Mouse (Mus musculus): ENCODE data around the gene Fbn1. TPM values are rescaled to one million over a fixed set of nuclear protein-coding genes. Genes with fewer than 3 reads are reported as not detected.

Gene Fbn1
- polyA plus RNA-seq, 1 experiment = 0.99 TPM

DNA sequence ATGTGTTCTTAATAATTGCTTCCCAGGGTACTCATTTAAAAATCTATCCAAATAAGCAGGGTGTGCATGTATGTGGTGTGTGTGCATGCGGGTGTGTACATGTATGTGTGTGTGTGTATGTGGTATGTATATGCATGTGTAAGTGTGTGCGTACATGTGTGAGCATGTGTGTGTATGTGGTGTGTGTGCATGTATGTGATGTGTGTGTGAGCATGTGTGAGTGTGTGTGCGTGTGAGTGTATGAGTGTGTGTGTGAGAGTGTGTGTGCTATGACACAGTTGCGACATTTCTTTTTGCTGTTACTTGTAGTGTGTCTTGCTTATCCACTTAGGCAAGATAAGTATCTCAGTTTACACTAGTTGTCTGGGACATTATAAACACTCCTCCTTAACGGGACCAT is 151.7 kb downstream of the Fbn1 start:
- no peak for TF ChIP-seq CTCF (IDR thresholded peaks at IDR 0.05; ENCODE audit: low read depth, low read length)
- no peak for TF ChIP-seq POLR2A (IDR thresholded peaks at IDR 0.05; ENCODE audit: borderline replicate concordance, low read depth, low read length)
- no peak overlapping the region for H3K4me3 ChIP-seq (ENCODE audit: insufficient read depth, low read length)
- H3K27ac ChIP-seq (ENCODE audit: insufficient read depth, low read depth, low read length) = no peak overlapping the region
- no peaks in the 10 kb centered on the region for H3K4me1 ChIP-seq (ENCODE audit: control insufficient read depth, insufficient read depth, low read length)

DNA sequence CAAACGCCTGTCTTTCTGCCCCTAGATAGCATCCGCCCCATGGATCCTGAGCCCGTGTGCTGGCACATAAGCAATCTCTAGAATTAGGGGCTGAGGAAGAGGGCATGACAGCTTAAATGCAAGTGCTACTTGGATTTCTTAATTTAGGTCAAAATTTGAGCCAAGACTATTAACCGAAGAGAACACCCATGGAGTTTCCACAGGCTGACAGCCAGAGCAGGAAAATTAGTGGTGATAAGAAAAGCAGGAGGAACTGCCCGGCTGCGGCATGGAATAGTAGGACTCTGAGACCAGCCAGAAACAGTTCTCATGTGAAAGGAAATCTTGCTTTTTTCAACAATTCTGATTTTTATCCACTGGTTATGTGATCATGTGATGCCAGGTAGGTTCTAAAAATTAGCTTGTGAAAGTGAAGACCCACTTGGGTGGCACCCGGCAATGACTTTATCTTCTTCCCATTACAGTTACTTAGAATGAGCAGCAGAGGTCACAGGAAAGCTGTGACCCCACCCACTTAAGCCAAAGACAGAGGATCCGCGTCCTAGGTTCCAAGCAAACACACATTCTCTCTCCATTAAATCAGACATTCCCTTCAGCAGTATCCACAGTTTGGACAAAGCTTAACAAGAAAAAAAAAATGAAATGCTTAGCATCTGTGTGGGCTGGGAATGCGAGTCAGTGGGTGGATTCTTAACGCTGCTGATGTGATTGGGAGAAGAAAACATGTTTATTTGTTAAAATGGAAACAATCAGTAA is 152.4 kb downstream of the Fbn1 start:
- Histone ChIP-seq H3K4me1 (ENCODE audit: control insufficient read depth, insufficient read depth, low read length) (no peaks in the 10 kb centered on the region), H3K4me3 (ENCODE audit: insufficient read depth, low read length) (no peak overlapping the region), H3K27ac (ENCODE audit: insufficient read depth, low read depth, low read length) (no peak overlapping the region)
- no peak for TF ChIP-seq POLR2A (IDR thresholded peaks at IDR 0.05; ENCODE audit: borderline replicate concordance, low read depth, low read length)

DNA sequence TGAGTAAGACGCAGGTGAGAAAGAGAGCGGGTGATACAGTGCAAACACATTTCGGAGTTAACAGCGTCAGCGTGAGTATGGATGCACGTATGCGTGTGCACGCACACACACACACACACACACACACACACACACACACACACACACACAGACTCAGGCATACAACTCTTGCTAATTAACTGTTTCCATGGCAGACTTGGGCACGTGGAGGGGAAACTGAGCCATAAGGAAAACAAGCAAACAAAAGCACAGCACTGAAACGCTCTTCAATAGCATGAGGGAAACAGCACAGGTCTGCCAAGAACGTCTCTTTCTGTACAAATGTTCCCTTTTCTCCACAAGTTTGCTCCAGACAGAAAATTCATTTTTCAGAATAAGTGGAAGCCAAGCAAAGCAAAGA is 153.2 kb downstream of the Fbn1 start:
- Histone ChIP-seq H3K4me1 (ENCODE audit: control insufficient read depth, insufficient read depth, low read length) (no peaks in the 10 kb centered on the region), H3K4me3 (ENCODE audit: insufficient read depth, low read length) (no peak overlapping the region), H3K27ac (ENCODE audit: insufficient read depth, low read depth, low read length) (no peak overlapping the region)
- TF ChIP-seq POLR2A (IDR thresholded peaks at IDR 0.05; ENCODE audit: borderline replicate concordance, low read depth, low read length) (no peak), CTCF (IDR thresholded peaks at IDR 0.05; ENCODE audit: low read depth, low read length) (no peak)

DNA sequence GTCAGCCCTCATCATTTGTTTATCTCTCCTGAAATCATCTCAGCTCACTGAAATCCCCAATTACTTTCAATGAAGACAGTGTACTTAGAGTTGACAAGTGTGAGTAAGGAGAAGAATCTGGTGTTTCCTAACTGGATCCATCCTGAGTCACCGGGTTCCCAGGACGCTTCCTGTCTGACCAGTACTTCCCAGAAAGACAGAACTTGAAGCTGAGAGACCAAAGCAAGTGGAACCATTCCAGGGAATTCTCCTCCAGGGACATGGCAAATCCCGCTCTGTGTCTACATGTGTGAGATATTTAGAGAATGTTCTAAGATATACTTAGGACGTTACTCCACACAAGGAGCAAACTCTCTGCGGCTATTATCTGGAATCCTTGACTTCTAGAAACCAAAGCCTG is 158.6 kb downstream of the Fbn1 start:
- no peak overlapping the region for H3K4me3 ChIP-seq (ENCODE audit: insufficient read depth, low read length)
- H3K4me1 ChIP-seq (ENCODE audit: control insufficient read depth, insufficient read depth, low read length) = no peaks in the 10 kb centered on the region
- no peak overlapping the region for H3K27ac ChIP-seq (ENCODE audit: insufficient read depth, low read depth, low read length)
- TF ChIP-seq POLR2A (IDR thresholded peaks at IDR 0.05; ENCODE audit: borderline replicate concordance, low read depth, low read length) = no peak
- TF ChIP-seq CTCF (IDR thresholded peaks at IDR 0.05; ENCODE audit: low read depth, low read length) = no peak

DNA sequence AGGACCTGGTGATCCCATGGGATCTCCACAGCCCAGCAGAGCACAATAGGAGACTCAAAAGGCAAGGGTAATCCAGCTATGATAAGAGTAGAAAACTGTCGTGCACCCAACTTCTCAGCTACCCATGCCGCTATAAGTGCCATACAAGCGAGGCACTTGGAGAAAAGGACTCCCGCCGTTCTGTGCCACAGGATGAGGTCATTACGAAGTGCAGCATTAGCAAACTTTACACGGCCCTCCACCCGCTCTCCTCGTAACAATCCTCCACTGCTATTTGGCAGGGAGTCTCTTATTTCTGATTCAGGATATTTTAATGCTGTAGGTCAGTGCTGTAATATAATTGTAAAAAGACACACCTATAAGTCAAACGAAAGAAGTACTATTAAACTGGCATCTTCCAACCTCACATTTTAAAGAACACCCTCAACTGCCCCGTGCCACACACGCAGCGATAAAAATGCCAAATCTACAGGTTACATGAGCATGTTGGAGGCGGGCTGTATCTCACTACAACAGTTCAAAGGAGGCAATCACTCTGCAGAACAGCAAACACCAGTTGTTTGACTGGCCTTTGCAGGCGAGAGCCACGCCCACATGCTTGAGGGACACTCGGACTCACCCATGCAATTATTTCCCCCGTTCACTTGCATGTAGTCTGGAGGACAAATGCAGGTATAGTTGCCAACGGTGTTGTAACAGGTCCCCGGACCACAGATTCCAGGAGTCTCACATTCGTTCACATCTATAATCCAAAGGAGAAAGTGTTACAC is 165.4 kb downstream of the Fbn1 start:
- Histone ChIP-seq H3K4me1 (ENCODE audit: control insufficient read depth, insufficient read depth, low read length) (no peaks in the 10 kb centered on the region), H3K4me3 (ENCODE audit: insufficient read depth, low read length) (no peak overlapping the region), H3K27ac (ENCODE audit: insufficient read depth, low read depth, low read length) (no peak overlapping the region)
- TF ChIP-seq POLR2A (IDR thresholded peaks at IDR 0.05; ENCODE audit: borderline replicate concordance, low read depth, low read length) = no peak

DNA sequence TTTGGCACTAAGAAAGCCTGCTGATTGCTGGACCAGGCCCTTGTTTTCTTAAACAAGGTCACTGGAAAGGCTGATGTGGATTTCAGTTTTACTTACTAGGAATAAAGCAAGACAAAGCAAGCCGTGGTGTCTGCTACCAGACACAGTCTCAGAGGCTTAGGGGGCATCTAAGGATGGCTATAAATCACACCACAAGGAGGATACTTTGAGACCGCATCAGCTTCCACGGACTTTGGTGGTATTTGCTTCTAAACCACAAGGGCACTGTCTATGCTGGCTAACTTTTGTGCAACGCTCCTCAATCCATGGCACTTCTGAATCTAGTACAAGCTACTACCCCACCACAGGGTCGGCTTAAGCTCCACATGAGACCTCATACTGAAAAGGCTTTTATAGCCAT is 167.4 kb downstream of the Fbn1 start:
- Histone ChIP-seq H3K27ac (ENCODE audit: insufficient read depth, low read depth, low read length) (no peak overlapping the region), H3K4me1 (ENCODE audit: control insufficient read depth, insufficient read depth, low read length) (no peaks in the 10 kb centered on the region), H3K4me3 (ENCODE audit: insufficient read depth, low read length) (no peak overlapping the region)
- TF ChIP-seq POLR2A (IDR thresholded peaks at IDR 0.05; ENCODE audit: borderline replicate concordance, low read depth, low read length) = no peak
- no peak for TF ChIP-seq CTCF (IDR thresholded peaks at IDR 0.05; ENCODE audit: low read depth, low read length)

DNA sequence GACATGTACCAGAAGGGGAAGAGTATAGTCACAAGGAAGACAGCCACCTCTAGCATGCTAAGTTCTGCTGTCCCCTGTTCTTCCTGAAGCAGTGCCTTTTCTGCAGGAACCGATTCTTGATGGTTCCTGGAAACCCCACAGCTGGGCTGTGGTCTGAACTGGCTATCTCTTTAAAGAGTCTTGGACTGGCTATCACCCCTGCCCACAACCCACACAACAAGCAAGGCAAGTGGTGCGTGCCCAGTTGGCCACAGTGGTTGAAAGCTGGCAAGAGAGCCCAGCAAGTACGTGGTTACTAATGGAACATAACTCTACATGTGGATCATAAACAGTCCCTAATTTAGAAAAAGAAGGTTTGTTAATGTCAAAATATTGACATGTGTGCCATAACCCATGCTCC is 170.6 kb downstream of the Fbn1 start:
- TF ChIP-seq CTCF (IDR thresholded peaks at IDR 0.05; ENCODE audit: low read depth, low read length) (no peak), POLR2A (IDR thresholded peaks at IDR 0.05; ENCODE audit: borderline replicate concordance, low read depth, low read length) (no peak)
- no peaks in the 10 kb centered on the region for H3K4me1 ChIP-seq (ENCODE audit: control insufficient read depth, insufficient read depth, low read length)
- no peak overlapping the region for H3K4me3 ChIP-seq (ENCODE audit: insufficient read depth, low read length)
- H3K27ac ChIP-seq (ENCODE audit: insufficient read depth, low read depth, low read length) = no peak overlapping the region

DNA sequence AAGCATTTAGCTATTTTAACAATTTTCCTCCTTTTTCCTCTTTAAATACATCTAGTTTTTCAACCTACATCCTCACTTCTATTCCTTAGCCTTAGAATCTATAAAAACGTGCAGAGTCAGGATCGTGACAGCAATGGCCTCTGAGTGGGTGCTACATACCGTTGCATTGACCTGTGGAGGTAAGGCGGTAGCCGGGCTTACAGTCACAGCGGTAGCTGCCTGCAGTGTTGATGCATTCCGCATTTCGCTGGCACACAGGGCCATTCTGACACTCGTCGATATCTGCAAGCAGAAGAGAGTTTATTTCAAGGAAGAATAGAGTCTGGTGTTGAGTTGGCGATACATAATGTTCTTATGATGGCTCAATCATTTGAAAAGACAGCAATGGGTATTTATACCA is 172.6 kb downstream of the Fbn1 start:
- TF ChIP-seq CTCF (IDR thresholded peaks at IDR 0.05; ENCODE audit: low read depth, low read length) (no peak), POLR2A (IDR thresholded peaks at IDR 0.05; ENCODE audit: borderline replicate concordance, low read depth, low read length) (no peak)
- H3K27ac ChIP-seq (ENCODE audit: insufficient read depth, low read depth, low read length) = no peak overlapping the region
- H3K4me3 ChIP-seq (ENCODE audit: insufficient read depth, low read length) = no peak overlapping the region
- H3K4me1 ChIP-seq (ENCODE audit: control insufficient read depth, insufficient read depth, low read length) = no peaks in the 10 kb centered on the region

DNA sequence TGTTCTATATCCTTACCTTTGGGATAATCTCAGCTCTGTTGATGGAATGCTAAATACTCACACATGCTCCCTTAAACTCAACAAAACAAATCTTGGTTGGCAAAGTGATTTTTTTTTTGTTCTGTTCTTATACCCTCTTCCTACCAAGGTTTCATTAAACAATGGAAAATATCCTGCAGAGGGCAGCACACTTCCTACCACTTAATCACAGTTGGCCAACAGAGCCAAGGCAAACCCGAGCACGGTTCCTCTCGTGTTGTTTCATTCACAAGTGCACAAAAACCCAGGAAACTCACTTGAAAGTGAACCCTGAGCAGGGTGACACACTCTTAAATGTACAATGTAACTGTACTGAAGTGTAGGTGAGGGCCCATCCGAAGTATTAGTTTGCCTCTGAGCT is 173.6 kb downstream of the Fbn1 start:
- Histone ChIP-seq H3K4me1 (ENCODE audit: control insufficient read depth, insufficient read depth, low read length) (no peaks in the 10 kb centered on the region), H3K4me3 (ENCODE audit: insufficient read depth, low read length) (no peak overlapping the region), H3K27ac (ENCODE audit: insufficient read depth, low read depth, low read length) (no peak overlapping the region)
- TF ChIP-seq CTCF (IDR thresholded peaks at IDR 0.05; ENCODE audit: low read depth, low read length) = no peak
- TF ChIP-seq POLR2A (IDR thresholded peaks at IDR 0.05; ENCODE audit: borderline replicate concordance, low read depth, low read length) = no peak

DNA sequence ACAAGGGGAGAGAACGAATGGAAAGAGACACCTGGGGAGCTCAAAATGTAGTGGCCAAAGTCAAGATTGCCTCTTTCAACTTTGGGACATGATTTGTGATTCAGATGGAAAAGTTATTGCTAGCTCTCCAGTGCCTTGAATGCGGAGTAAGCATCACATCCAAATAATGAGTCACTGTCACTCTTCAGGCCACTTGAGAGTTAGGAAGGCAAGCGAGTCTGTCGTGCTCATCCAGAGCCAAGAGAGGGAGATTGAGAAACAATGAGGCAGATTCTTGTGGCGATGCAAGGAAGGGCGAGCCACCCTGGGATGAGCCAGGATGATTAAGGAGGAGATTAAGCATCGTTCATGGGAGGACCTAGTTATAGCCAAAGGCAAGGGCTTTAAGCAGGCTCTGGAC is 176.2 kb downstream of the Fbn1 start:
- Histone ChIP-seq H3K4me1 (ENCODE audit: control insufficient read depth, insufficient read depth, low read length) (no peaks in the 10 kb centered on the region), H3K4me3 (ENCODE audit: insufficient read depth, low read length) (no peak overlapping the region), H3K27ac (ENCODE audit: insufficient read depth, low read depth, low read length) (no peak overlapping the region)
- no peak for TF ChIP-seq POLR2A (IDR thresholded peaks at IDR 0.05; ENCODE audit: borderline replicate concordance, low read depth, low read length)
- TF ChIP-seq CTCF (IDR thresholded peaks at IDR 0.05; ENCODE audit: low read depth, low read length) = no peak

Measured in bone marrow macrophage, adult 2 months (primary cell).